Mouse (Mus musculus) neural tube, embryonic 13.5 days (tissue): Measurements from ENCODE around the gene Slc16a8. TPM values are rescaled to one million over a fixed set of nuclear protein-coding genes. Genes with fewer than 3 reads are reported as not detected.

Experiments
- ATAC-seq: fragments of 200-750 bp; cut with Nextera tagmentation; 2 replicates; pipeline ENCODE4 v1.8.0; 2017; ENCODE audit warnings: low read depth, mild to moderate bottlenecking, moderate TSS enrichment, moderate library complexity
- H3K27ac ChIP-seq: fragments of 300-500 bp; sonication (generic); replicated peaks from 2 replicates; pipeline ENCODE4 v1.5.1; 2015; ENCODE audit warnings: moderate library complexity, mild to moderate bottlenecking, inconsistent platforms
- H3K27me3 ChIP-seq: fragments of 300-500 bp; sonication (generic); 2 replicates; pipeline ENCODE4 v1.6.1; 2015; ENCODE audit warnings: mild to moderate bottlenecking, inconsistent platforms
- H3K36me3 ChIP-seq: fragments of 300-500 bp; sonication (generic); 2 replicates; pipeline ENCODE4 v1.6.1; 2015; ENCODE audit warnings: mild to moderate bottlenecking, inconsistent platforms
- H3K4me1 ChIP-seq: fragments of 300-500 bp; sonication (generic); replicated peaks from 2 replicates; pipeline ENCODE4 v1.6.1; 2015; ENCODE audit warnings: inconsistent platforms
- H3K4me2 ChIP-seq: fragments of 300-500 bp; sonication (generic); 2 replicates; pipeline ENCODE4 v1.6.1; 2015; ENCODE audit warnings: inconsistent platforms, mild to moderate bottlenecking, moderate library complexity
- H3K4me3 ChIP-seq: fragments of 300-500 bp; sonication (generic); 2 replicates; pipeline ENCODE4 v1.5.1; 2015; ENCODE audit warnings: mild to moderate bottlenecking, inconsistent platforms
- H3K9ac ChIP-seq: fragments of 300-500 bp; sonication (generic); 2 replicates; pipeline ENCODE4 v1.6.1; 2015; ENCODE audit warnings: moderate library complexity, mild to moderate bottlenecking, inconsistent platforms
- H3K9me3 ChIP-seq: fragments of 300-500 bp; sonication (generic); 2 replicates; pipeline ENCODE4 v1.6.1; 2016; ENCODE audit warnings: inconsistent platforms
- WGBS: fragments of 180-500 bp; shearing (Covaris S2); methylation state at CpG from one replicate; pipeline ENCODE4 v1.1.7; 2015; 5-methylcytosine and 5-hydroxymethylcytosine counted together
- polyA plus RNA-seq: library from polyadenylated mRNA; unstranded; fragments of >200 nt; fragmentation: Nextera tagmentation; extraction: Ambion mirVana; gene quantifications from 2 replicates; pipeline ENCODE4 v1.2.1, GENCODE M21; 2015

The Slc16a8 gene
- polyA plus RNA-seq, 1 experiment from 2014 or later = 0.43 TPM

- H3K4me2 ChIP-seq = peak overlapping the region; percentile 99
- under 1% methylated on average over 23 of the region's 28 CpGs for WGBS
- H3K4me1 ChIP-seq = peaks cover 19% of the 10 kb centered on the region
- peak overlapping the region; percentile 75 for H3K9ac ChIP-seq
- H3K27me3 ChIP-seq = peaks cover 64% of the 10 kb centered on the region
- H3K36me3 ChIP-seq = no peaks in the 10 kb centered on the region
- peak; percentile 71; the same call in 1 of the 2 replicates for ATAC-seq
- peak overlapping the region; percentile 57 for H3K4me3 ChIP-seq
- H3K9me3 ChIP-seq = no peaks in the 10 kb centered on the region
- H3K27ac ChIP-seq = no peak overlapping the region
Measured at GRCm38 (mm10) chr15:79261757-79262156, 7.2 kb upstream of the Slc16a8 start.

DNA sequence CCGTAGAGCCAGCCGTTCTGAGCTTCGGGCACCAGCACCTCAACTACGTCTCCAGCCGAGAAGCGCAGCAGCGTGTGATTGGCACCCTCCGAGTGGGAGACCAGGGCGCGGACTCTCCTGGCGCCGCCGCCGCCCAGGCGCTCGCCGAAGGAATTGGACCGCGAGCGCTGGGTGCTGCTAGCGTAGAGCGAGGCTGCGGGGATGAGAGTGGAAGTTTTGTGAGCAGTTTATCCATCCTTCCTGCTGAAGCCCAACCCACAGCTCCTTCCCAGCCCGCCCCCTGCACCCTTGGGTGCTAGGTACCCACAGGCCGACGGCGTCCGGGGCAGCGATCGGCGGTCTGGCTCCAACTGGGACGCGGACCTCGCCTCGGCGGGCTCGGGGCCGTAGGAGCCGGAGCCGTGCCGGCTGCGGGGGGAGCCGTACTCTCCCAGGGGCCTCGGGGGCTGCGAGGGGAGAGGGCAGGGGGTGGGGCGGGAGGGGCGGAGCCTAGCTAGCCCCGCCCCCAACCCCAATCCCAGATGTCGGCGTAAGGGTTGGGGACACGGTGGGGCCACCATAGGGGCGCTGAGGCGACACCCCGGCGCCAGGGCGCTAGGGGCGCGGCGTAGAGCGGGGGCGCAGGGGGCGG lies 6.6 kb upstream of the Slc16a8 start:
- peaks cover 19% of the 10 kb centered on the region for H3K4me1 ChIP-seq
- H3K4me2 ChIP-seq = peak overlapping the region; percentile 99
- under 1% methylated on average over 54 of the region's 62 CpGs for WGBS
- no peaks in the 10 kb centered on the region for H3K9me3 ChIP-seq
- no peaks in the 10 kb centered on the region for H3K36me3 ChIP-seq
- H3K27me3 ChIP-seq = peaks cover 64% of the 10 kb centered on the region
- H3K27ac ChIP-seq = no peak overlapping the region
- H3K9ac ChIP-seq = peak overlapping the region; percentile 75
- ATAC-seq = peak; percentile 58
- H3K4me3 ChIP-seq = peak overlapping the region; percentile 57

DNA sequence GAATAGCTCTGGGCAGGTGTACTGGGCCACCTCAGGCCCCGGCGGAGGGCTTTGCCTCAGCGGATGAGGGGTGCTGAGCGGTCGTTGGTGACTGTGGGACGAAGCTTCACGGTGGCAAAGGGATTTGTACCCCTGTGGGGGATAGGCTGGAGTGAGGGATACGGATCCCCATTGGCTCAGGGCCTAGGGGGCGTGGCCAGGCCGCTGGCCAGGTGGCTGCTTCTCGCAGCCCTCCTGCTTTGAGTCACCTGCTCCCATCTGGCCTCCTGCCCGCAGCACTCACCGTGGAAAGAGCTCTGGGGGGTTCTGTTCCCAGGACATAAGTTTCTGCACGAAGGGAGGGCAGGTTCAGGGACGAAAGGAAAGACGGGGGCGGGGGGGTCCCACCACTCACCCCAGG lies 4.0 kb upstream of the Slc16a8 start:
- Histone ChIP-seq H3K9me3 (no peaks in the 10 kb centered on the region), H3K9ac (no peak overlapping the region), H3K4me2 (no peak overlapping the region), H3K4me1 (peaks cover 19% of the 10 kb centered on the region), H3K27ac (no peak overlapping the region), H3K27me3 (peaks cover 72% of the 10 kb centered on the region), H3K4me3 (no peak overlapping the region), H3K36me3 (no peaks in the 10 kb centered on the region)
- no peak for ATAC-seq
- WGBS = 27% methylated on average over 17 of the region's 17 CpGs

- Histone ChIP-seq H3K27me3 (peaks cover 58% of the 10 kb centered on the region), H3K4me1 (peaks cover 12% of the 10 kb centered on the region), H3K4me2 (peak overlapping the region; percentile 69), H3K9me3 (no peaks in the 10 kb centered on the region), H3K4me3 (peak overlapping the region; percentile 37), H3K27ac (no peak overlapping the region), H3K36me3 (peaks cover 23% of the 10 kb centered on the region), H3K9ac (peak overlapping the region; percentile 73)
- WGBS = 29% methylated on average over 24 of the region's 24 CpGs
- no peak; the same call in 1 of the 2 replicates for ATAC-seq
Measured at GRCm38 (mm10) chr15:79252580-79252979, 2.0 kb downstream of the Slc16a8 start.

GRCm38 (mm10) chr15:79251781-79252491 lies 2.6 kb downstream of the Slc16a8 start:
- WGBS = 3% methylated on average over 61 of the region's 61 CpGs
- peaks cover 58% of the 10 kb centered on the region for H3K27me3 ChIP-seq
- H3K9ac ChIP-seq = peak overlapping the region; percentile 73
- peaks cover 30% of the 10 kb centered on the region for H3K36me3 ChIP-seq
- peaks cover 12% of the 10 kb centered on the region for H3K4me1 ChIP-seq
- H3K27ac ChIP-seq = no peak overlapping the region
- peak; percentile 77 for ATAC-seq
- H3K4me3 ChIP-seq = peak overlapping the region; percentile 37
- no peaks in the 10 kb centered on the region for H3K9me3 ChIP-seq
- H3K4me2 ChIP-seq = peak overlapping the region; percentile 69

DNA sequence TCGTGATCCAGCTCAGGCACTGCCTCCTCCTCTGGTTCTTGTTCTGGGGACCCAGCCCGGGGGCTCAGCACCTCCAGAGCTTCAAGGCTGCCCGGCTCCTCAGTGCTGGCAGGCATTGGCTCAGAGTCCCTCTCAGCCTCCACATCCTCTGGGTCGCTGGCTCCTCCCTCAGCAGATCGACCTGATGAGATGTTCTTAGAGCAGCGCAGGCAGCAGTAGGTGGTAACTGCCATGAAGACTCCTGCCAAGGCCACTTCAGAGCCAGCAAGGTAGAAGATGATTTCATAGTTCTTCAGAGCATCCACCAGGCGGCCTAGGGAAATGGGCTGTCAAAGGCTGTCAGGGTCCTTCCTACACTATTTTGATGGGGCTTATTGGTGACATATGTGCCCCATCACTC lies 3.4 kb downstream of the Slc16a8 start:
- Histone ChIP-seq H3K27me3 (peaks cover 58% of the 10 kb centered on the region), H3K4me3 (no peak overlapping the region), H3K36me3 (peaks cover 37% of the 10 kb centered on the region), H3K9ac (no peak overlapping the region), H3K4me2 (no peak overlapping the region), H3K4me1 (peaks cover 12% of the 10 kb centered on the region), H3K27ac (no peak overlapping the region), H3K9me3 (no peaks in the 10 kb centered on the region)
- 56% methylated on average over 7 of the region's 7 CpGs for WGBS
- no peak for ATAC-seq

DNA sequence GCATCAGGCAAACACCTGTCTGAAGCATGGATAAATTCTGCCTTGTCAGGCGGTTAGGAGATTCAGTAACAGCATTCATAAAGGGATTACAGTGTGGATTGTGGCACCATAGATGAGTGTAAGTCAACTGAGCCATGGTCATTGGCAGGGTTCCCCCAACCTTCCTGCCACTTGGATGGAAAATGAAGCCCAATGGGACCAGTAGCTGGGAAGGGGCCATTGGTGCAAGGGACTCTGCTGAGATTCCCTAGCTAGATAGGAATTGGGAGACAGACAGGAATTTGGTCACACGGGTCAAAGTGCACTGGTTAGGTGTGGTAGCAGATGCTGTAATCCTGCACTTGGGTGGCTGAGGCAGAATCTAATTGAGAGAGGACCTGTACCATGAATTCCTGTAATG lies 4.3 kb downstream of the Slc16a8 start:
- Histone ChIP-seq H3K4me1 (peaks cover 12% of the 10 kb centered on the region), H3K9ac (no peak overlapping the region), H3K9me3 (no peaks in the 10 kb centered on the region), H3K27ac (no peak overlapping the region), H3K4me2 (no peak overlapping the region), H3K27me3 (peaks cover 56% of the 10 kb centered on the region), H3K4me3 (no peak overlapping the region), H3K36me3 (peaks cover 47% of the 10 kb centered on the region)
- ATAC-seq = no peak
- WGBS = 87% methylated on average over 2 of the region's 2 CpGs

- no peak overlapping the region for H3K4me3 ChIP-seq
- no peaks in the 10 kb centered on the region for H3K9me3 ChIP-seq
- peaks cover 7% of the 10 kb centered on the region for H3K27me3 ChIP-seq
- peaks cover 77% of the 10 kb centered on the region for H3K36me3 ChIP-seq
- no peak overlapping the region for H3K4me2 ChIP-seq
- peaks cover 13% of the 10 kb centered on the region for H3K4me1 ChIP-seq
- no peak overlapping the region for H3K27ac ChIP-seq
- H3K9ac ChIP-seq = no peak overlapping the region
- 93% methylated on average over 3 of the region's 3 CpGs for WGBS
- no peak for ATAC-seq
Measured at GRCm38 (mm10) chr15:79245321-79245720, 9.2 kb downstream of the Slc16a8 start.

GRCm38 (mm10) chr15:79244071-79244893 lies 10.3 kb downstream of the Slc16a8 start:
- Histone ChIP-seq H3K27me3 (no peaks in the 10 kb centered on the region), H3K27ac (peak overlapping the region; percentile 39; the same call in 1 of the 2 replicates), H3K36me3 (peaks cover 80% of the 10 kb centered on the region), H3K4me1 (peaks cover 13% of the 10 kb centered on the region), H3K9me3 (no peaks in the 10 kb centered on the region), H3K4me3 (no peak overlapping the region), H3K9ac (peak overlapping the region; percentile 31; the same call in 1 of the 2 replicates), H3K4me2 (no peak overlapping the region)
- no peak for ATAC-seq
- WGBS = 75% methylated on average over 7 of the region's 7 CpGs

DNA sequence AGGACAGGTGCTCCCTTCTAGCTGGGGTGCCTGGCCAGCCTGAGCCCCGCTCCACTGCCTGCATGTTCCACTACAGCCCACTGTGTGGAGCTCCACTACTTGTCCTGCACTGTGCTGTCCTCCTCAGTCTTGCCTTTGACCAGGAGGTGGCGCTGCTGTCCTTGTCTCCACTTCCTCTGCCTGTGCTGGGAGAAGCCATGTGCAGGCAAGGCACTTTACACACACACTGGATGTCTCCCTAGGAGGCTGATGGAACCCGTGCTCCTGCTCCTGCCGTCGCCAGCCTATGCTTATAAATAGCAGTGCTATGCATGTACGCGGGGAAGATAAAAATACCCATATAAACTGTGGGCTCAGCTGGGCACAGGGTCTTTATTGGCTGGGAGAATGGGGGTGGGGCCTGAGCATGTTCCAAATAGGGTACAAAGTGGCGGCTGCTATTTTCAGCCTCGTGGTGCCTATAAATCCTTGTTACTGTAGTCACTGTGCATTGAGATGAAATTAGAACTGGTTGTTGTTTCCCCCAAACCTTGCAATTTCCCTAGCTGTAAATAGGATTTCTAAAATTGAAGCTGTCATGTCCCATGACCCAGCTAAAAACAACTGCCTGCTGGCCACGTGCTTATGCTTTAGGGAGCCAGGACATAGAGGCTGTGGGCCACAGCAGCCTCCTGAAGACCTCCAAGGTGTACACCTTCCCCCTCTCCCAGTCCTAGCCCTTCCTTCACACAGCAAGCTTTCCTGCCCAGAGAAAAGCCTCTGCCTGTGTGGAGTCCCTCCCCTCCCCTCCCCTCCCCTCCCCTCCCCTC lies 11.1 kb downstream of the Slc16a8 start:
- Histone ChIP-seq H3K9me3 (no peaks in the 10 kb centered on the region), H3K4me2 (peak overlapping the region; percentile 20), H3K4me1 (peaks cover 13% of the 10 kb centered on the region), H3K36me3 (peaks cover 80% of the 10 kb centered on the region), H3K27ac (peak overlapping the region; percentile 63), H3K9ac (no peak overlapping the region), H3K4me3 (no peak overlapping the region), H3K27me3 (no peaks in the 10 kb centered on the region)
- ATAC-seq = peak; percentile 97
- WGBS = 8% methylated on average over 10 of the region's 10 CpGs

DNA sequence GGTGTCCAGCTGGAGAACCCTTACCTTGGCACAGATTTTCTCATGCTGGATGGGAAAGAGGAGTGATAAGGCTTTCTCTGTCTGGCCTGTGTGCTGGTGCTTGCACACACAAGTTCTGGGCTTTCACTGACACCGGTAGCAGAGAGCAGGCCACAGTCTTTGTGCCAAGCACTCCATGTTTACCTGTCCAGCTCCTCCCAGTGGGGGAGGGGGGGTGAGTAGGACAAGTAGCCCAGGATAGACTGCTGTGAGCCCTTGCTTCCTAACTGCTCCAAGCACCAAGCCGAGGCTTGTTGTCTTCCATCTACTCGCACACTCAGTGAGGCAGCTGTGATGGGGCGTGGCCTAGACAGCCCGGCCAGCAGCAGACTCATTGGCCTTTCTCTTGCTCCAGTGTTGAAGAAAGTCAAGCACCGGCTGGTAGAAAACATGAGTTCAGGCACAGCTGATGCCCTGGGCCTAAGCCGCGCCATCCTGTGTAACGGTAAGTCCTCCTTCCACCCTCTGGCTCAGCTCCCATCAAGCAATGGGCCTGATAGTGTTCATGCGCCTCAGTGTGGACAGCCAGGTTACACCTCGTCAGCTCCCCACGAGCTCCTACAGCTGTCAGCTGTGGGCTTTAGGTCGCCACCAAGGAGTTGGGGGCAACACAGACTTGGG lies 11.9 kb downstream of the Slc16a8 start:
- Histone ChIP-seq H3K4me2 (no peak overlapping the region), H3K4me3 (no peak overlapping the region), H3K9ac (no peak overlapping the region), H3K27ac (peak overlapping the region; percentile 63; the same call in 1 of the 2 replicates), H3K36me3 (peaks cover 80% of the 10 kb centered on the region), H3K4me1 (peaks cover 13% of the 10 kb centered on the region), H3K27me3 (no peaks in the 10 kb centered on the region), H3K9me3 (no peaks in the 10 kb centered on the region)
- 77% methylated on average over 13 of the region's 13 CpGs for WGBS
- ATAC-seq = peak; percentile 46
